Mouse (Mus musculus): ENCODE data around the gene Lsamp.

- no peak for TF ChIP-seq CTCF (IDR thresholded peaks at IDR 0.05; ENCODE audit: low read depth)
- no peak for TF ChIP-seq EP300 (IDR thresholded peaks at IDR 0.05; ENCODE audit: low read depth)
These were observed 75.8 kb downstream of the Lsamp start for GRCm38 (mm10) chr16:40059968-40060367.
